Mouse (Mus musculus): ENCODE data around the gene Psmd9. TPM values are rescaled to one million over a fixed set of nuclear protein-coding genes. Genes with fewer than 3 reads are reported as not detected.

Psmd9 gene
- total and polyA plus RNA-seq, 3 experiments = 22.8 to 50.1 (median 24.2) TPM

DNA sequence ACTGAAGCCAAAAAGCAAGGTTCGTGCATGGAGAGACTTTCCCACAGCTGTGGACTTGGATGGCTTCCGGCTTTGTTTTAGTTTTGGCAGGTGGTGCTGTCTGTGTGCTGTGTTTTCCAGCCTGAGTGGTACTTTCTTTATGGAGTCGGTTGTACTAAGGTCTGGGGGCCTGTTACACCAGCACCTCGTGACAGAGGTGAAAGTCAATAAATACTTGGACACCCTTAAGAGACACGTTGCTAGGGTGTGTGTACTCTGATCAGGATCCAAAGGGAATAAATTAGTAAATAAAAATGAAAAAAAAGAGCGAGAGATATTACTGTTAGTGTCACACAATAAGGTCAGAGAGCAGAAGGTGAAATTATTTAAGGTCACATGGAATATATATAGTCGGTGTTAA is 57.6 kb downstream of the Psmd9 start:
- Histone ChIP-seq H3K4me1 (ENCODE audit: insufficient read depth, low read depth, low read length) (peaks cover 23% of the 10 kb centered on the region), H3K27me3 (ENCODE audit: insufficient read depth, low read length) (no peaks in the 10 kb centered on the region), H3K36me3 (replicated peaks) (peaks cover 18% of the 10 kb centered on the region), H3K9me3 (replicated peaks) (no peaks in the 10 kb centered on the region), H3K4me3 (ENCODE audit: low read depth, low read length) (no peak overlapping the region)
- DNase-seq (ENCODE audit: low spot score) (no peak), ATAC-seq (ENCODE audit: extremely low read depth, insufficient number of reproducible peaks, low FRiP score, poor library complexity, severe bottlenecking) (no peak)
- TF ChIP-seq GATA2 (IDR thresholded peaks at IDR 0.05; ENCODE audit: borderline replicate concordance, low read depth, low read length) = no peak
- no peak for TF ChIP-seq TAL1 (conservative IDR thresholded peaks at IDR 0.05; ENCODE audit: low read depth, low read length)
- no peak for TF ChIP-seq POLR2AphosphoS5 (IDR thresholded peaks at IDR 0.05; ENCODE audit: insufficient replicate concordance, low read depth, low read length)
- no peak for TF ChIP-seq GATA1 (IDR thresholded peaks at IDR 0.05; ENCODE audit: borderline replicate concordance, low read length)
- TF ChIP-seq CTCF (IDR thresholded peaks at IDR 0.05; ENCODE audit: low read depth, low read length) = no peak

- H3K27me3 ChIP-seq (ENCODE audit: insufficient read depth, low read length) = no peaks in the 10 kb centered on the region
- TF ChIP-seq GATA2 (IDR thresholded peaks at IDR 0.05; ENCODE audit: borderline replicate concordance, low read depth, low read length) (no peak), CTCF (IDR thresholded peaks at IDR 0.05; ENCODE audit: low read depth, low read length) (no peak), GATA1 (IDR thresholded peaks at IDR 0.05; ENCODE audit: borderline replicate concordance, low read length) (no peak), POLR2AphosphoS5 (IDR thresholded peaks at IDR 0.05; ENCODE audit: insufficient replicate concordance, low read depth, low read length) (no peak), TAL1 (conservative IDR thresholded peaks at IDR 0.05; ENCODE audit: low read depth, low read length) (no peak)
- DNase-seq (ENCODE audit: low spot score) = peak; percentile 80
Measured at GRCm38 (mm10) chr5:123227762-123228523, 58.7 kb downstream of the Psmd9 start.

DNA sequence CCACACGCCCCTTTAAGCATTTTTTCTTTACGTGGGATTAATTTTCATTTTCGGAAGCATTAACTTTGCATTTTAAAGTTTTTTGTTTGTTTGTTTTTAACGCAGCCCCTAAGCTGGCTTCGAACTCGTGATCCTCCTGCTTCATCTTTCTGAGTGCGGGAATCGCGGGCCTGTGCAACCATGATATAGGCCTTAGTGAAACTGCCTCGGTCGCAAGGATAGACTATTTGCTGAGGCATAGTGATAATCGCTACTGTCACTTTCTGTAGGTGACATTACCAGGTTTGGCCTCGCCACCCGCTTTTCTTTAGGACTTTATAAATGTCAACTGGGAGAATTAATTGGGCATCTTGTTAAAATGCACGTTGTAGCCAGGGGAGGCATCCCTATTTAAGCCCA is 59.3 kb downstream of the Psmd9 start:
- Histone ChIP-seq H3K9me3 (replicated peaks) (no peaks in the 10 kb centered on the region), H3K4me3 (ENCODE audit: low read depth, low read length) (peak overlapping the region; percentile 86), H3K27me3 (ENCODE audit: insufficient read depth, low read length) (no peaks in the 10 kb centered on the region), H3K36me3 (replicated peaks) (peaks cover 34% of the 10 kb centered on the region), H3K4me1 (ENCODE audit: insufficient read depth, low read depth, low read length) (peaks cover 19% of the 10 kb centered on the region)
- DNase-seq (ENCODE audit: low spot score) (no peak), ATAC-seq (ENCODE audit: extremely low read depth, insufficient number of reproducible peaks, low FRiP score, poor library complexity, severe bottlenecking) (no peak)
- TF ChIP-seq POLR2AphosphoS5 (IDR thresholded peaks at IDR 0.05; ENCODE audit: insufficient replicate concordance, low read depth, low read length) = no peak

More at GRCm38 (mm10) chr5:123227762-123228523, 58.7 kb downstream of the Psmd9 start:
- peak overlapping the region; percentile 86 for H3K4me3 ChIP-seq (ENCODE audit: low read depth, low read length)
- peaks cover 29% of the 10 kb centered on the region for H3K36me3 ChIP-seq (replicated peaks)
- H3K4me1 ChIP-seq (ENCODE audit: insufficient read depth, low read depth, low read length) = peaks cover 22% of the 10 kb centered on the region
- peak; percentile 60 for ATAC-seq (ENCODE audit: extremely low read depth, insufficient number of reproducible peaks, low FRiP score, poor library complexity, severe bottlenecking)
- no peaks in the 10 kb centered on the region for H3K9me3 ChIP-seq (replicated peaks)

GRCm38 (mm10) chr5:123229296-123229695 is 60.1 kb downstream of the Psmd9 start:
- H3K9me3 ChIP-seq (replicated peaks) = no peaks in the 10 kb centered on the region
- ATAC-seq (ENCODE audit: extremely low read depth, insufficient number of reproducible peaks, low FRiP score, poor library complexity, severe bottlenecking) = no peak
- H3K4me3 ChIP-seq (ENCODE audit: low read depth, low read length) = peak overlapping the region; percentile 25; the same call in 1 of the 2 replicates
- peaks cover 42% of the 10 kb centered on the region for H3K36me3 ChIP-seq (replicated peaks)
- DNase-seq (ENCODE audit: low spot score) = no peak
- peaks cover 19% of the 10 kb centered on the region for H3K4me1 ChIP-seq (ENCODE audit: insufficient read depth, low read depth, low read length)
- TF ChIP-seq CTCF (IDR thresholded peaks at IDR 0.05; ENCODE audit: low read depth, low read length) (no peak), GATA1 (IDR thresholded peaks at IDR 0.05; ENCODE audit: borderline replicate concordance, low read length) (no peak), POLR2AphosphoS5 (IDR thresholded peaks at IDR 0.05; ENCODE audit: insufficient replicate concordance, low read depth, low read length) (no peak), GATA2 (IDR thresholded peaks at IDR 0.05; ENCODE audit: borderline replicate concordance, low read depth, low read length) (no peak), TAL1 (conservative IDR thresholded peaks at IDR 0.05; ENCODE audit: low read depth, low read length) (no peak)
- no peaks in the 10 kb centered on the region for H3K27me3 ChIP-seq (ENCODE audit: insufficient read depth, low read length)

- no peak for DNase-seq (ENCODE audit: low spot score)
- Histone ChIP-seq H3K36me3 (replicated peaks) (peaks cover 71% of the 10 kb centered on the region), H3K4me1 (ENCODE audit: insufficient read depth, low read depth, low read length) (peaks cover 19% of the 10 kb centered on the region), H3K9me3 (replicated peaks) (no peaks in the 10 kb centered on the region), H3K27me3 (ENCODE audit: insufficient read depth, low read length) (no peaks in the 10 kb centered on the region), H3K4me3 (ENCODE audit: low read depth, low read length) (no peak overlapping the region)
- no peak for ATAC-seq (ENCODE audit: extremely low read depth, insufficient number of reproducible peaks, low FRiP score, poor library complexity, severe bottlenecking)
- TF ChIP-seq POLR2AphosphoS5 (IDR thresholded peaks at IDR 0.05; ENCODE audit: insufficient replicate concordance, low read depth, low read length) (no peak), GATA2 (IDR thresholded peaks at IDR 0.05; ENCODE audit: borderline replicate concordance, low read depth, low read length) (no peak), CTCF (IDR thresholded peaks at IDR 0.05; ENCODE audit: low read depth, low read length) (no peak), TAL1 (conservative IDR thresholded peaks at IDR 0.05; ENCODE audit: low read depth, low read length) (no peak), GATA1 (IDR thresholded peaks at IDR 0.05; ENCODE audit: borderline replicate concordance, low read length) (no peak)
Measured at GRCm38 (mm10) chr5:123232180-123232579, 63.0 kb downstream of the Psmd9 start.

- Histone ChIP-seq H3K27me3 (ENCODE audit: insufficient read depth, low read length) (no peaks in the 10 kb centered on the region), H3K9me3 (replicated peaks) (no peaks in the 10 kb centered on the region), H3K36me3 (replicated peaks) (peaks cover 94% of the 10 kb centered on the region), H3K4me1 (ENCODE audit: insufficient read depth, low read depth, low read length) (peaks cover 4% of the 10 kb centered on the region; the same call in 1 of the 2 replicates), H3K4me3 (ENCODE audit: low read depth, low read length) (no peak overlapping the region)
- ATAC-seq (ENCODE audit: extremely low read depth, insufficient number of reproducible peaks, low FRiP score, poor library complexity, severe bottlenecking) = no peak
- peak; percentile 73 for TF ChIP-seq CTCF (IDR thresholded peaks at IDR 0.05; ENCODE audit: low read depth, low read length)
- no peak for TF ChIP-seq GATA2 (IDR thresholded peaks at IDR 0.05; ENCODE audit: borderline replicate concordance, low read depth, low read length)
- DNase-seq (ENCODE audit: low spot score) = peak; percentile 29
Measured at GRCm38 (mm10) chr5:123235731-123236130, 66.5 kb downstream of the Psmd9 start.
